Mouse (Mus musculus) limb, embryonic 13.5 days (tissue): ENCODE measurements at regions not wholly inside any gene's neighbourhood (a gene's known extent, or its start where the extent isn't known, plus 50 kb on each side); places are given as distances from the start of the nearest gene placed in this dataset.
A peak's percentile ranks its signal among the peaks of the same experiment; 100 is the strongest.

ENCODE experiments used
- ATAC-seq: fragments of 200-750 bp; cut with Nextera tagmentation; 2 replicates; pipeline ENCODE4 v1.8.0; 2017; ENCODE audit warnings: low read depth, moderate number of reproducible peaks, moderate TSS enrichment; ENCODE audit not compliant: low FRiP score
- H3K27ac ChIP-seq: fragments of 300-500 bp; sonication (generic); 2 replicates; pipeline ENCODE4 v1.5.1; 2015; ENCODE audit warnings: inconsistent platforms, mild to moderate bottlenecking, moderate library complexity
- H3K27me3 ChIP-seq: fragments of 300-500 bp; sonication (generic); 2 replicates; pipeline ENCODE4 v1.6.1; 2015; ENCODE audit warnings: mild to moderate bottlenecking, inconsistent platforms
- H3K36me3 ChIP-seq: fragments of 300-500 bp; sonication (generic); 2 replicates; pipeline ENCODE4 v1.6.1; 2015; ENCODE audit warnings: inconsistent platforms, mild to moderate bottlenecking, moderate library complexity
- H3K4me1 ChIP-seq: fragments of 300-500 bp; sonication (generic); 2 replicates; pipeline ENCODE4 v1.6.1; 2015; ENCODE audit warnings: inconsistent platforms
- H3K4me2 ChIP-seq: fragments of 300-500 bp; sonication (generic); replicated peaks from 2 replicates; pipeline ENCODE4 v1.6.1; 2015; ENCODE audit warnings: inconsistent platforms, mild to moderate bottlenecking, moderate library complexity
- H3K4me3 ChIP-seq: fragments of 300-500 bp; sonication (generic); 2 replicates; pipeline ENCODE4 v1.5.1; 2015; ENCODE audit warnings: moderate library complexity, mild to moderate bottlenecking, inconsistent platforms
- H3K9ac ChIP-seq: fragments of 300-500 bp; sonication (generic); 2 replicates; pipeline ENCODE4 v1.6.1; 2015; ENCODE audit warnings: mild to moderate bottlenecking, inconsistent platforms
- H3K9me3 ChIP-seq: fragments of 300-500 bp; sonication (generic); 2 replicates; pipeline ENCODE4 v1.6.1; 2016; ENCODE audit warnings: inconsistent platforms
- WGBS: fragments of 180-500 bp; shearing (Covaris S2); methylation state at CpG from one replicate; pipeline ENCODE4 v1.1.7; 2015; 5-methylcytosine and 5-hydroxymethylcytosine counted together

- peak overlapping the region; percentile 58 for H3K27ac ChIP-seq
- no peaks in the 10 kb centered on the region for H3K36me3 ChIP-seq
- no peak overlapping the region for H3K4me3 ChIP-seq
- WGBS = 49% methylated on average over 9 of the region's 9 CpGs
- no peak overlapping the region for H3K9ac ChIP-seq
- peaks cover 16% of the 10 kb centered on the region for H3K4me1 ChIP-seq
- H3K27me3 ChIP-seq = no peaks in the 10 kb centered on the region
- no peaks in the 10 kb centered on the region for H3K9me3 ChIP-seq
- H3K4me2 ChIP-seq = no peak overlapping the region
- peak; percentile 82 for ATAC-seq
Measured at GRCm38 (mm10) chr5:74121861-74122630, 53.8 kb upstream of the Usp46 start.

DNA sequence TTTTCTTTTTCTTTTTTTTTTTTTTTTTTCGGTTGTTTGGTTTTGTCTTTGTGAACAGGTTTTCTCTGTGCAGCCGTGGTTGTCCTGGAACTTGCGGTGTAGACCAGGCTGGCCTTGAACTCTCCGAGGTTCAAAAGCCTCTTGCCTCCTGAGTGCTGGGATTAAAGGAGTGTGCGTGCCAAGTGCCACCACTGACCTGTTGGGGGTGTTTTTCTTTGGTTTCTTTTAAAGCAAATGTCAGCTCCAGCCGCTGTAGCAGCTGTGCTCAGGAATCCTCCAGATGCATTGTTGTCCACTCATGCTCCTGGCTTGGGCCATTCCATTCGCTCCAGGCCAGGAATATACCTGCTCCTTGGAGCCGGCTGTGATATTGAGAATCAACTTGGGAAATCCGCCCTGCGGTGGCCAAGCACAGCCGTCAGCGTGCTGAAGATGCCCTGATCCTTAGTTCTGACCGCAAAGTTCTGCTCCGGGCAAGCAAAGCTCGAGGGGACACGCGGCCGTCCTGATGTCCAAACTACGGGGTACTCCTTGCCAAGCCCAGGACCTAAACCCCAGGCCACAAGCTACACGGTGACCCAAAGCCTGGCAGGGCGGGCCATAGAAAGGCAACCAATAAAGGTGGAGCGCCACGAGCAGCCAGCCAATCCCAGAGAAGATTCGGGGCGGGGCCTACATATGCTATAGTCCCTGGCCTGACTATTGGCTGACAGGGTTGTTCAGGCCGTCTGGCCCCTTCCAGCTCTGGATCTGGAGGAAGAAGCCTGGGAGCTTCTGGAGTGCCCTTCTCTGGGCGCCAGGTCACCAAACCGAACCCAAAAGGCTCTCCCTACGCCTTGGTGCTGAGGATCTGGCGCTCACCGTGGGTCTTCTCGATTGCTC is 58.0 kb upstream of the Usp46 start:
- Histone ChIP-seq H3K4me3 (peak overlapping the region; percentile 38), H3K4me2 (peak overlapping the region; percentile 48), H3K9ac (0 out of 2 replicates have a peak overlapping the region, but pooled peaks have one; percentile 45), H3K9me3 (no peaks in the 10 kb centered on the region), H3K4me1 (peaks cover 13% of the 10 kb centered on the region), H3K27ac (0 out of 2 replicates have a peak overlapping the region, but pooled peaks have one; percentile 7), H3K27me3 (no peaks in the 10 kb centered on the region), H3K36me3 (no peaks in the 10 kb centered on the region)
- WGBS = 65% methylated on average over 32 of the region's 32 CpGs
- ATAC-seq = peak; percentile 88

DNA sequence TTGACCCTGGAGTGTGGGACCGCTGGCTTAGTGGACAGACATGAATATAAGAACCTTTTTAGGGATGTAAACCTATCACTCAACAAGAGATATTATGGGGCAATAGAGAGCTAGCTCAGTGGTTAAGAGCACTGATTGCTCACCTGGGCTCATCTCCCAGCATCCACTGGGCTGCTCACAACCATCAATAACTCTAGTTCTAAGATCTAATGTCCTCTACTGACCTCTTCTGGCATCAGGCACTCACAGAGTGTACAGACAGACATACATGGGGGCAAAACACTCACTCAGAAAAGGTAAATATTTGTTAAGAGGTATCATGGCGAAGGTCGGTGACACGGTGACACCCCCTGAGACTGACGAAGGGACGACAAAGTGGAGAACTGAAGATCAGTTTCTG is 59.3 kb upstream of the Usp46 start:
- no peak overlapping the region for H3K27ac ChIP-seq
- WGBS = 93% methylated on average over 6 of the region's 6 CpGs
- no peaks in the 10 kb centered on the region for H3K36me3 ChIP-seq
- no peak for ATAC-seq
- no peak overlapping the region for H3K4me2 ChIP-seq
- peaks cover 3% of the 10 kb centered on the region; the same call in 1 of the 2 replicates for H3K4me1 ChIP-seq
- H3K9ac ChIP-seq = no peak overlapping the region
- no peak overlapping the region for H3K4me3 ChIP-seq
- H3K9me3 ChIP-seq = no peaks in the 10 kb centered on the region
- H3K27me3 ChIP-seq = no peaks in the 10 kb centered on the region

- H3K36me3 ChIP-seq = no peaks in the 10 kb centered on the region
- H3K4me1 ChIP-seq = peaks cover 3% of the 10 kb centered on the region; the same call in 1 of the 2 replicates
- no peak for ATAC-seq
- H3K9ac ChIP-seq = no peak overlapping the region
- no peaks in the 10 kb centered on the region for H3K27me3 ChIP-seq
- no peaks in the 10 kb centered on the region for H3K9me3 ChIP-seq
- H3K4me3 ChIP-seq = no peak overlapping the region
- H3K27ac ChIP-seq = no peak overlapping the region
- no peak overlapping the region for H3K4me2 ChIP-seq
Measured at GRCm38 (mm10) chr5:74129636-74130035, 61.4 kb upstream of the Usp46 start.

GRCm38 (mm10) chr5:74132671-74133070 is 62.4 kb upstream of the Rasl11b start:
- ATAC-seq = no peak
- no peak overlapping the region for H3K27ac ChIP-seq
- H3K9ac ChIP-seq = no peak overlapping the region
- peaks cover 9% of the 10 kb centered on the region; the same call in 1 of the 2 replicates for H3K4me1 ChIP-seq
- H3K36me3 ChIP-seq = no peaks in the 10 kb centered on the region
- 35% methylated on average over 8 of the region's 8 CpGs for WGBS
- no peaks in the 10 kb centered on the region for H3K27me3 ChIP-seq
- H3K4me2 ChIP-seq = no peak overlapping the region
- no peaks in the 10 kb centered on the region for H3K9me3 ChIP-seq
- no peak overlapping the region for H3K4me3 ChIP-seq

DNA sequence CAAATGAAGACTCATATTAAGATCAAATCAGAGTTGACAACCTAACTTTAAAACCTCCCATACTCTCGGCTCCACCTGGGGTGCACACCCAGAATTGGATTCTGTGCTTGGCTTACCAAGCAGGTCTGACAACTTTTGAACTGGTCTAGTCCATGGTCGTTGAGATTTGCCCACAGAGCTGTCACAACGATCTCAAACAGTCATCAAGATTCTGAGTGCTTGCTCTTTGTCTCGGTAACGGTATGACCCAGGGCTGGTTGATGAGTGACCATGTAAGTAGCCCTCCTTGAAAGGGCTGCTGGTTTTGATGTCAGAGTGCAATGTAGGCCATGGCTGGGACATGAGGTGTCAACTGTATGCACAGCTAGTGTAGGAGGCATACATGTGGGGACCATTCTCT is 58.7 kb upstream of the Rasl11b start:
- Histone ChIP-seq H3K9ac (no peak overlapping the region), H3K4me1 (peaks cover 11% of the 10 kb centered on the region; the same call in 1 of the 2 replicates), H3K4me2 (no peak overlapping the region), H3K9me3 (no peaks in the 10 kb centered on the region), H3K27ac (no peak overlapping the region), H3K4me3 (no peak overlapping the region), H3K27me3 (no peaks in the 10 kb centered on the region), H3K36me3 (no peaks in the 10 kb centered on the region)
- no peak for ATAC-seq
- WGBS = 77% methylated on average over 5 of the region's 5 CpGs

DNA sequence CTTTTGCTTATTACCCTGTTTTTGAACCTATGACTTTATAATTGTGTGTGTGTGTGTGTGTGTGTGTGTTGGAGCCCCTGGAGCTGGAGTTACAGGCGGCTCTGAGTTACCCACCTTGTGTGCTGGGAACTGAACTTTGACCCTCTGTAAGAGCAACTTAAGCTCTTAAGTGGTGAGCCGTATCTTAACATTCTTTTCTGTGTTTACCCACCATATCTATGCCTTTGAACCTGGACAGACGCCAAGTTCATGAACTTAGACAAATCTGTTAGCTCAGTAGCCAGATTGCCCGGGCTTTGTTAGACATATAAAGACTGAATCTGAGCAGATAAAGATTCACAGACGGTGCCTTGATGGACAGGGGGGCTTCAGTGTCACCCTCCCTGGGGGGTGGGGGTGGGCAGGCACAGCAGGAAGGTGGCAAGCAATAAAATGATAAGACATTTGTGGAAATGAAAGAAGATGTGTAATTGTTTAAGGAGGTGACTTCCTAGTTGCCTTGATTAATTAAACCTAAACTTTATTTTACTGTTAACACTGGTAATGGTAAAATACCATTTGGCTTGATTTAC is 58.1 kb upstream of the Rasl11b start:
- no peaks in the 10 kb centered on the region for H3K27me3 ChIP-seq
- H3K27ac ChIP-seq = no peak overlapping the region
- H3K36me3 ChIP-seq = no peaks in the 10 kb centered on the region
- no peaks in the 10 kb centered on the region for H3K9me3 ChIP-seq
- H3K4me3 ChIP-seq = no peak overlapping the region
- H3K4me1 ChIP-seq = peaks cover 13% of the 10 kb centered on the region
- ATAC-seq = no peak
- H3K4me2 ChIP-seq = no peak overlapping the region
- H3K9ac ChIP-seq = no peak overlapping the region
- WGBS = 44% methylated on average over 5 of the region's 5 CpGs

- WGBS = 97% methylated on average over 4 of the region's 4 CpGs
- ATAC-seq = no peak
Measured at GRCm38 (mm10) chr5:74143994-74144393, 51.1 kb upstream of the Rasl11b start.

GRCm38 (mm10) chr5:74144765-74145164 is 50.3 kb upstream of the Rasl11b start:
- Histone ChIP-seq H3K9me3 (no peaks in the 10 kb centered on the region), H3K36me3 (no peaks in the 10 kb centered on the region), H3K4me2 (no peak overlapping the region), H3K4me3 (no peak overlapping the region), H3K4me1 (peaks cover 4% of the 10 kb centered on the region), H3K27ac (no peak overlapping the region), H3K9ac (no peak overlapping the region), H3K27me3 (no peaks in the 10 kb centered on the region)
- no peak for ATAC-seq
- WGBS = 81% methylated on average over 5 of the region's 5 CpGs

More at GRCm38 (mm10) chr5:74143994-74144393, 51.1 kb upstream of the Rasl11b start:
- no peak overlapping the region for H3K9ac ChIP-seq
- no peak overlapping the region for H3K4me3 ChIP-seq
- no peaks in the 10 kb centered on the region for H3K27me3 ChIP-seq
- peaks cover 7% of the 10 kb centered on the region for H3K4me1 ChIP-seq
- no peak overlapping the region for H3K4me2 ChIP-seq
- H3K9me3 ChIP-seq = no peaks in the 10 kb centered on the region
- H3K27ac ChIP-seq = no peak overlapping the region
- no peaks in the 10 kb centered on the region for H3K36me3 ChIP-seq
